Mouse (Mus musculus) lung, postnatal 0 days (tissue): ENCODE measurements around the gene Znrd1as. TPM values are rescaled to one million over a fixed set of nuclear protein-coding genes. Genes with fewer than 3 reads are reported as not detected.

Source experiments
- ATAC-seq: fragments of 200-750 bp; cut with Nextera tagmentation; 2 replicates; pipeline ENCODE4 v1.8.0; 2017; ENCODE audit warnings: moderate library complexity
- DNase-seq: peaks from one replicate; pipeline ENCODE4 v3.0.0-alpha.2; 2016; ENCODE audit warnings: low spot score
- H3K27ac ChIP-seq: fragments of 300-500 bp; sonication (generic); 2 replicates; pipeline ENCODE4 v1.5.1; 2014; ENCODE audit warnings: antibody characterized with exemption, mild to moderate bottlenecking, low read length, mixed read lengths
- H3K27me3 ChIP-seq: fragments of 300-500 bp; sonication (generic); replicated peaks from 2 replicates; pipeline ENCODE4 v1.6.1; 2014; ENCODE audit warnings: low read length, mixed read lengths; ENCODE audit not compliant: insufficient read depth
- H3K36me3 ChIP-seq: fragments of 300-500 bp; sonication (generic); 2 replicates; pipeline ENCODE4 v1.6.1; 2014; ENCODE audit warnings: low read length, mixed read lengths; ENCODE audit not compliant: insufficient read depth
- H3K4me1 ChIP-seq: fragments of 300-500 bp; sonication (generic); 2 replicates; pipeline ENCODE4 v1.6.1; 2014; ENCODE audit warnings: antibody characterized with exemption, low read depth, low read length, mixed read lengths; ENCODE audit not compliant: insufficient read depth
- H3K4me2 ChIP-seq: fragments of 300-500 bp; sonication (generic); replicated peaks from 2 replicates; pipeline ENCODE4 v1.6.1; 2014; ENCODE audit warnings: low read depth, mild to moderate bottlenecking, low read length, moderate library complexity, mixed read lengths
- H3K4me3 ChIP-seq: fragments of 300-500 bp; sonication (generic); 2 replicates; pipeline ENCODE4 v1.5.1; 2014; ENCODE audit warnings: low read depth, low read length
- H3K9ac ChIP-seq: fragments of 300-500 bp; sonication (generic); replicated peaks from 2 replicates; pipeline ENCODE4 v1.6.1; 2014; ENCODE audit warnings: low read depth, mild to moderate bottlenecking
- H3K9me3 ChIP-seq: fragments of 300-500 bp; sonication (generic); 2 replicates; pipeline ENCODE4 v1.6.1; 2016; ENCODE audit warnings: low read length, mixed read lengths
- CTCF ChIP-seq: IDR thresholded peaks from 2 replicates; pipeline ENCODE4 v1.5.1; 2016; ENCODE audit warnings: antibody characterized with exemption, mild to moderate bottlenecking
- EP300 ChIP-seq: IDR thresholded peaks from 2 replicates; pipeline ENCODE4 v1.6.1; 2016; ENCODE audit warnings: antibody characterized with exemption, mild to moderate bottlenecking, control low read depth
- WGBS: fragments of 180-500 bp; shearing (Covaris S2); extraction: QIAGEN DNeasy Blood & Tissue Kit; methylation state at CpG from one replicate; pipeline ENCODE4 v1.1.7; 2014; 5-methylcytosine and 5-hydroxymethylcytosine counted together
- polyA plus RNA-seq: library from polyadenylated mRNA; unstranded; fragments of >200 nt; fragmentation: Nextera tagmentation; extraction: Ambion mirVana; gene quantifications from 2 replicates; pipeline ENCODE4 v1.2.1, GENCODE M21; 2015

The Znrd1as gene
- polyA plus RNA-seq, 1 experiment from 2014 or later: 5.1 TPM

GRCm38 (mm10) chr17:37009460-37010042, 51.2 kb downstream of the Znrd1as start:
- no peak overlapping the region for H3K9ac ChIP-seq
- H3K4me2 ChIP-seq: no peak overlapping the region
- no peak overlapping the region for H3K27ac ChIP-seq
- H3K4me1 ChIP-seq: 0 out of 2 replicates have a peak, but pooled peaks cover 3% of the 10 kb centered on the region
- ATAC-seq (no peak), DNase-seq (no peak)
- TF ChIP-seq CTCF (no peak), EP300 (no peak)
- no peaks in the 10 kb centered on the region for H3K27me3 ChIP-seq
- H3K4me3 ChIP-seq: no peak overlapping the region
- 87% methylated on average over 17 of the region's 17 CpGs for WGBS
- peaks cover 10% of the 10 kb centered on the region; the same call in 1 of the 2 replicates for H3K36me3 ChIP-seq
- no peaks in the 10 kb centered on the region for H3K9me3 ChIP-seq

GRCm38 (mm10) chr17:37011719-37012118, 53.3 kb downstream of the Znrd1as start:
- Histone ChIP-seq H3K9me3 (no peaks in the 10 kb centered on the region), H3K4me3 (no peak overlapping the region), H3K4me2 (no peak overlapping the region), H3K9ac (no peak overlapping the region), H3K27me3 (no peaks in the 10 kb centered on the region), H3K27ac (no peak overlapping the region), H3K36me3 (peaks cover 10% of the 10 kb centered on the region; the same call in 1 of the 2 replicates), H3K4me1 (0 out of 2 replicates have a peak, but pooled peaks cover 3% of the 10 kb centered on the region)
- ATAC-seq (no peak), DNase-seq (no peak)
- no peak for TF ChIP-seq EP300
- no peak for TF ChIP-seq CTCF
- WGBS: 56% methylated on average over 3 of the region's 3 CpGs

GRCm38 (mm10) chr17:37012141-37012540, 53.7 kb downstream of the Znrd1as start:
- H3K4me1 ChIP-seq: 0 out of 2 replicates have a peak, but pooled peaks cover 3% of the 10 kb centered on the region
- no peak for DNase-seq
- TF ChIP-seq EP300 (no peak), CTCF (no peak)
- peaks cover 10% of the 10 kb centered on the region; the same call in 1 of the 2 replicates for H3K36me3 ChIP-seq
- no peak overlapping the region for H3K27ac ChIP-seq
- no peaks in the 10 kb centered on the region for H3K27me3 ChIP-seq
- no peak overlapping the region for H3K4me3 ChIP-seq
- H3K9me3 ChIP-seq: no peaks in the 10 kb centered on the region
- no peak overlapping the region for H3K4me2 ChIP-seq
- no peak overlapping the region for H3K9ac ChIP-seq
- ATAC-seq: no peak
- 63% methylated on average over 5 of the region's 5 CpGs for WGBS

Other genes with a start within 250 kb of the Znrd1as start
- not detected in 2 replicates for gene H2-M10.5, start 185.7 kb upstream of the Znrd1as start, polyA plus RNA-seq
- not detected in 2 replicates for gene H2-M10.6, start 146.4 kb upstream of the Znrd1as start, polyA plus RNA-seq
- 29.7 and 35.3 TPM in 2 replicates for gene Trim26, start 121.5 kb upstream of the Znrd1as start, polyA plus RNA-seq
- gene Trim15, start 91.4 kb upstream of the Znrd1as start, polyA plus RNA-seq: 0.10 and 0.14 TPM in 2 replicates
- gene Trim10, start 89.0 kb upstream of the Znrd1as start, polyA plus RNA-seq: 3.5 and 3.6 TPM in 2 replicates
- gene Trim40, start 68.5 kb upstream of the Znrd1as start, polyA plus RNA-seq: not detected in 2 replicates
- gene Trim31, start 60.5 kb upstream of the Znrd1as start, polyA plus RNA-seq: not detected in 2 replicates
- gene Rnf39, start 15.7 kb upstream of the Znrd1as start, polyA plus RNA-seq: 13.4 and 13.5 TPM in 2 replicates
- 96.9 and 108 TPM in 2 replicates for gene Ppp1r11, start 6.9 kb upstream of the Znrd1as start, polyA plus RNA-seq
- gene Znrd1, start within 50 bp of the Znrd1as start, polyA plus RNA-seq: 63.8 and 72.8 TPM in 2 replicates
- 0.14 TPM in 1 of 2 replicates, not detected in the other for gene 2410137M14Rik, start 22.6 kb downstream of the Znrd1as start, polyA plus RNA-seq
- gene H2-M5, start 30.9 kb downstream of the Znrd1as start, polyA plus RNA-seq: 0.13 and 0.21 TPM in 2 replicates
- gene Zfp57, start 42.6 kb downstream of the Znrd1as start, polyA plus RNA-seq: 35.6 and 44.3 TPM in 2 replicates
- 0.07 TPM in 1 of 2 replicates, not detected in the other for gene Mog, start 64.8 kb downstream of the Znrd1as start, polyA plus RNA-seq
- 5.8 and 6.2 TPM in 2 replicates for gene Gabbr1, start 87.4 kb downstream of the Znrd1as start, polyA plus RNA-seq
- not detected in 2 replicates for gene Olfr90, start 129.9 kb downstream of the Znrd1as start, polyA plus RNA-seq
- not detected in 2 replicates for gene Olfr91, start 139.7 kb downstream of the Znrd1as start, polyA plus RNA-seq
- not detected in 2 replicates for gene Olfr92, start 161.5 kb downstream of the Znrd1as start, polyA plus RNA-seq
- not detected in 2 replicates for gene Olfr93, start 202.9 kb downstream of the Znrd1as start, polyA plus RNA-seq
- not detected in 2 replicates for gene Ubd, start 235.3 kb downstream of the Znrd1as start, polyA plus RNA-seq
- not detected in 2 replicates for gene Olfr94, start 242.4 kb downstream of the Znrd1as start, polyA plus RNA-seq